Mouse (Mus musculus) macrophage (primary cell): ENCODE measurements around the gene Rtraf. TPM values are rescaled to one million over a fixed set of nuclear protein-coding genes. Genes with fewer than 3 reads are reported as not detected.

Experiments used
- H3K27ac ChIP-seq: fragments of 350-480 bp; formaldehyde crosslinking; 2 replicates; pipeline ENCODE4 v1.9.0; 2021
- H3K36me3 ChIP-seq: fragments of 350-480 bp; formaldehyde crosslinking; 2 replicates; pipeline ENCODE4 v1.9.0; 2021; ENCODE audit errors: inconsistent target
- H3K4me3 ChIP-seq: fragments of 350-480 bp; formaldehyde crosslinking; 2 replicates; pipeline ENCODE4 v1.9.0; 2021; ENCODE audit errors: inconsistent target
- H3K79me2 ChIP-seq: fragments of 350-480 bp; formaldehyde crosslinking; 2 replicates; pipeline ENCODE4 v1.9.0; 2021; ENCODE audit errors: inconsistent target
- WGBS: methylation state at CpG from one replicate; pipeline ENCODE4 v1.1.7; 2026; ENCODE audit warnings: inconsistent platforms; ENCODE audit not compliant: missing documents; 5-methylcytosine and 5-hydroxymethylcytosine counted together
- polyA plus RNA-seq: library from polyadenylated mRNA; stranded (reverse); fragments of 250-400 nt; gene quantifications from 3 replicates; pipeline ENCODE4 v1.2.4, GENCODE M21; 2018; ENCODE audit warnings: inconsistent platforms

Rtraf gene
- polyA plus RNA-seq, 1 experiment from 2014 or later: 202 TPM

DNA sequence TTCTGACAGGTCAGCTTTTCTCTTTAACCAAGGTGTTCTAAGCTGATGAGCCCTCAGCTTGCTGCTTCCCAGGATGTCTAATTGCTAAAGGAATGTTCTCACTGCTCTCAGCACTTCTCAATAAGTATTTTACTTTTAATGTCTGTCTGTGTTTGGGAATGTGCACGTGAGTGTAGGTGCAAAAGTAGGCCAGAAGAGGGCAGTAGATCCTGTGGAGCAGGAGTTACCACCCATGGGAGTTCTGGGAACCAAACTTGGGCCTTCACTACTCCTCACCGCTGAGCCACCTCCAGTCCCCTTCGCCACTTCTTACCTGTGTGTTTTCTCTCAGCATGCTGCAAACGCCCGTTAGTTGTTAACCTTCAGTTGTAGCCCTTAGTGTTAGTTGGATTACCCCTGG lies 47.4 kb downstream of the Rtraf start:
- Histone ChIP-seq H3K79me2 (no peaks in the 10 kb centered on the region), H3K36me3 (no peaks in the 10 kb centered on the region)
- 94% methylated on average over 5 of the region's 5 CpGs for WGBS

DNA sequence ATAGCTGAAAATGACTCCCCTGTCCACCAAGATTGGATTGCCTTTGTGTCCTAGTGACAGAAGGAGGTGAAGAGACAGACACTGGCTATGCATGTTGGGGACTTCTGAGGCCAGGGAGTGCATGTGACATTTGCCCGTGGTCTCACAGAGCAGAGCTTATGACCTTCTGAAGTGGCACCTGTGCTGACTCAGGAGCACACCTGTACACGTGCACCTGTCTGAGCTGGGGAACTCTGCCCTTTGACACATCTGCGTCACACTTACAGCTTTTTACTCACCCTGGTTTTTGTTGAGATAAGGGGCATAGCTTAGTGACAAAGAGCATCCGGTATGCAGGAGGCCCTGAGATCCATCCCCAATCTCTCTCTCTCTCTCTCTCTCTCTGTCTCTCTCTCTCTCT lies 48.1 kb downstream of the Rtraf start:
- Histone ChIP-seq H3K4me3 (no peak overlapping the region), H3K36me3 (no peaks in the 10 kb centered on the region), H3K79me2 (no peaks in the 10 kb centered on the region), H3K27ac (no peak overlapping the region)
- WGBS: 90% methylated on average over 4 of the region's 4 CpGs

More for the DNA sequence above, 47.4 kb downstream of the Rtraf start:
- Histone ChIP-seq H3K27ac (no peak overlapping the region), H3K4me3 (no peak overlapping the region)

DNA sequence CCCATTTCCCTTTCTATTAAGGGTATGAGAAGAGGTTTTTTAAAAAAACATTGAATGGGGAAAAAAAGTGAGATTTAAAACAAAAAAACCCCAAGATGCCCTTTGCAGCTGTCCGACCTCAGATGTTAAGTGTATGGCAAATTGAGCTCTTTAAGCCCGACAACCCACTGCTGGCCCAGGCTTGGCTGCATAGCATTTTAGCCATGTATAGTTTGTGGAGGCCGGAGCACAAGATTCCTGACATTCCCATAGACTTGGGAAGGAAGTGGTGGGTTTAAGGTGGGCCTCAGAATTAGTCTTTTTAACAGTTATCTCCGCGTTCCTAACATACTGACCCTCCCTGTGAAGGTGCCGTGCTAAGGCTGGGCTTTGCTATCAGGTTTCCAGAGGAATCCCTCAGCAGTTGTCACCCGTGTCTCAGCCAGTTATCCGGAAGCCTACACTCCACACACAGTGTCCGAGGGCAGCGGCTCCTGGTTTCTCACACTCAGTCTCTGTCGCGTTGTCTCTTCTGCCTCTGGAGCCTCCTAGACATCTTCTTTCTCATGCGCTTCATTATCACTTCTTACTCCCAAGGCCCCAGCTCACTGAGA lies 49.5 kb downstream of the Rtraf start:
- Histone ChIP-seq H3K79me2 (no peaks in the 10 kb centered on the region), H3K27ac (no peak overlapping the region), H3K4me3 (no peak overlapping the region), H3K36me3 (no peaks in the 10 kb centered on the region)
- WGBS: 94% methylated on average over 13 of the region's 13 CpGs

DNA sequence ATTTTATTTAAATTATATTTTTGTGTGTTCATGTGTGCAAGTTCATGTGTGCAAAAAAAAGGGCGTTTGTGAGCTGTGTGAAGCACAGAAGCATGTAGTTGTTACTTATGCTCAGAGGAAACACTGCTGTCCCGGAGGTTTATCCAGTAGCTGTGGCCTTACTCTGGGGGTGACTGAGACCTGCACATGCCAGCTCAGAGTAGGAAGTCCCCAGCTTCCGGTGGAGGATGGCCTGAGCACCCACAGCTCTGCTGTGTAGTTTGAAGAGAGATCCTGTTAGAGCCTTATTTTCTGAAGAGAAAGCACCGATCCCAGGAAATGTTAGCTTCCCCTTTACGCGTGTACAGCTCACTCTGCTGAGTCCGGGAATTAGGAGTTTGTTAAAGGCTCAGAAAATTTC lies 52.5 kb downstream of the Rtraf start:
- 5% methylated on average over 6 of the region's 7 CpGs for WGBS
- no peaks in the 10 kb centered on the region for H3K36me3 ChIP-seq
- no peak overlapping the region for H3K4me3 ChIP-seq
- peak overlapping the region; percentile 58 for H3K27ac ChIP-seq
- no peaks in the 10 kb centered on the region for H3K79me2 ChIP-seq

DNA sequence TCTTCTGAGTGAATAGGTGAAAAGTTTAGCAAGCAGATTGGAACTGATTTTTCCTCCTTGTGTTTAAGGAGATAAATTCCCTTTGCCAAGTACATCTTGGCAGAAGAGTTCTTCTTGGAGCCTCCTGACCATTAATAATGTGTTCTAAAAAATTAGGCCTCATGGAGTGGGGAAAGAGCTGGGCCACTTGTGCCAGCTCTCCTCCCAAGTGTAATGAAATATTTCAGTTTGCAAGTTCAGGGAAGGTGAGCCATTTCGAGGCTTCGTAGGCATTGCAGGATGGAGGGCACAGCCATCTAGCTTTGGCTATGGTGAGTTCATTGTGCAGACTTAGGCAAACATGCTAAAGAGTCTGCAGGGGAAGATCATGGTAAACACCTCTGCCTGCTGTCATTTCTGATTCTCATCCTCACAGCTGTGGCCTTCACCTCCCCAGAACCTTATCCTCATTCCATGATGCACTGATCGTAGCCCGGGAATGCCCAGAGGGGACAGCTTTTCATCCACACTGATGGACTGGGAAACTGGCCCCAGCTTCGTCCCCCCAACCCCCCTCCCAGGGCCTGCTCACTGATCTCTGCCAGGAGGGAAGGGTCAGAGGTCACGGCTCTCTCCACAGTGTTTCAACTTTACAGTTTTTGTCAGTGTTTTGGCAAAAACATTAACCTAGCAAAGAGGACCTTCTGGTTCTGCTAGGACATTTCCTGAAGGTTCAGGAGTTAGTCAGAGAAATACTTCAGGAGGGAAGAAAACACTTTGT lies 54.0 kb downstream of the Rtraf start:
- Histone ChIP-seq H3K27ac (no peak overlapping the region), H3K79me2 (no peaks in the 10 kb centered on the region), H3K36me3 (no peaks in the 10 kb centered on the region), H3K4me3 (no peak overlapping the region)
- WGBS: 100% methylated on average over 6 of the region's 6 CpGs

DNA sequence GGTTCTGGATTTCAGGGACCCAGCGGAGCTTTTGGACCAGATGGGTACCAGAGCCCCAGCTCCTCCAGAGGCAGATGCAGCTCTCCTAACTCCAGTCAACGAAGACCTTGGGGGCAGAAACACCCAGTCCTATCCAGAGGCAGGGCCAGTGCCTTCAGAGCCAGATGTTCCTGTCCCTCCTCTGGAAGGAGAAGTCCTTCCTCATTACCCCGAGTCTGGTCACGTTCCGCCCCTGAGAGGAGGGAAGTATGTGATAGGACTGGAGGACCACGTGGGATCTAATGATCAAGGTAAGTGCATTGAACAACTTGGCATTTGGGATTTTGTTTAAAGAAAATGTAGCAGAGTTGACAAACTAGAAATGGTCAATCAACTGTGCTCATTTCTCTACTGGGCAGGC lies 55.0 kb downstream of the Rtraf start:
- Histone ChIP-seq H3K27ac (no peak overlapping the region), H3K36me3 (no peaks in the 10 kb centered on the region), H3K79me2 (no peaks in the 10 kb centered on the region), H3K4me3 (no peak overlapping the region)
- 75% methylated on average over 6 of the region's 6 CpGs for WGBS

DNA sequence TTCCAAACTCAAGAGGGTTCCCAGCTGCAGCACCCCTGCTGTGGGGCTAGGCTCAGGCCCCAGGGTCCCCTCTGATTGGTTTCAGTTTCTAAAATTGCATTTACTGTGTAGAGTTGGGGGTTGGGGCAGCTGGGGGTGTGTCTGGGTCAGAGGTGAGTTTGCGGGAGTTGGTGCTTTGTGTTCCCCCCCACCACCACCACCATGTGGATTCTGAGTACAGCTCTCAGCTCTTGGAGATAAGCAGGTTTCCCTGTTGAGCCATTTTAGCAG lies 57.3 kb downstream of the Rtraf start:
- 73% methylated on average over 1 of the region's 1 CpGs for WGBS
- H3K79me2 ChIP-seq: no peaks in the 10 kb centered on the region
- no peak overlapping the region for H3K27ac ChIP-seq
- no peak overlapping the region for H3K4me3 ChIP-seq
- H3K36me3 ChIP-seq: no peaks in the 10 kb centered on the region

DNA sequence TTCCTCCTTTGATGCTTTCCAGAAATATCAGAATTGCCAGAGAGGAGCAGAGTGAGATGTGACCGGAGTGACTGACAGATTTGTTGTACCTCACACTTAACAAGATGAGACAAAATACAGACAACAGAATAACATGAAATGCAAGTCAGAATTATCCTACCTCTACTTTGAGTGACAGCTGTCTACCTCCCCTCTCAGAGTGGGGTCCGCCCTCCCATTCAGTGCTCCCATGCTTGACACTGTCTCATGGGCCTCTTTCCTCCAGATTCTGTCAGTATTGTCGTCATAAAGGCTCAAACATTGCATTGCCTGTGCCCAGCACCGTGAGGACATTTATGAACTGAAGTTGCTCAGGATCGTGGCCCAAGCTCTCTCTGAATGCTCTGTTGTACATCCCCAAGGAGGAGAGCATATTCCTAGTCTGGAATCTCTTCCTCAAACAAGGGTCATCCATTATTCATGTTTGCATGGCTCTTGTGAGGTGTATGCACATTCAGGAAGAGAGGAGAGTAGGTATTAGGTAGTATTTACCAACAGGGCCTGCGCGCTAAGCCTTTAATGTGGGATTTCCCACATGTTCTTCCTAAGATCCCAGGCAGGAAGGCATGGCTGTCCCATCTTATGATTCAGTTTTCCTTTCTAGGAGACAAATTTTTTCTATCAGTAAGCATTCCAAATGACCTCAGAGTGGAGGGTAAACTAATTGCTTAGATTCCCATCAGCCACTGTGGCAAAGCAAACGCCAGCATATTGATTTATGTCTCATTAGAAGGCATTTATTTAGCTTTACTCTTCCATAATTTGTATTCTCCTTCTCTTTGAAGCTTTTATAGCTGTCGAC lies 57.9 kb downstream of the Rtraf start:
- no peaks in the 10 kb centered on the region for H3K79me2 ChIP-seq
- H3K27ac ChIP-seq: no peak overlapping the region
- H3K36me3 ChIP-seq: no peaks in the 10 kb centered on the region
- no peak overlapping the region for H3K4me3 ChIP-seq
- 88% methylated on average over 9 of the region's 9 CpGs for WGBS

DNA sequence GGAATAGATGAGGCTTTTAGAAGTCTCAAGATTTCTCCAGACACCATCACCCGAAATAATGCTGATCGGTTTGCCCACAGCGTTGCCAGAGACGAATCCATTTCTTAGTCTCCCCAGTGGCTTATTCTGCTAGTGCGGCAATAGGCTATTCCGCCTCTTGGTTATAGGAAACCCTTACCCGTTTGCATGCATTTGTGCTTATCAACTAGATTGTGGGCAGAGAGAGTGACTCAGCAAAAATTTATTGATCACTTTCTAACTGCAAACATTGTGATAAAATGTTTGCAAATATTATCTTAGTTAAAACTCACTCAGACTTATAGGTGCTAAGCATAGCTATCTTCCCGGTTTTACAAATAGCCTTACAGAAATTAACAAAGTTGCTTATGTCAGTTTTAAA lies 59.3 kb downstream of the Rtraf start:
- no peak overlapping the region for H3K4me3 ChIP-seq
- no peaks in the 10 kb centered on the region for H3K79me2 ChIP-seq
- WGBS: 88% methylated on average over 8 of the region's 8 CpGs
- H3K27ac ChIP-seq: no peak overlapping the region
- H3K36me3 ChIP-seq: no peaks in the 10 kb centered on the region

DNA sequence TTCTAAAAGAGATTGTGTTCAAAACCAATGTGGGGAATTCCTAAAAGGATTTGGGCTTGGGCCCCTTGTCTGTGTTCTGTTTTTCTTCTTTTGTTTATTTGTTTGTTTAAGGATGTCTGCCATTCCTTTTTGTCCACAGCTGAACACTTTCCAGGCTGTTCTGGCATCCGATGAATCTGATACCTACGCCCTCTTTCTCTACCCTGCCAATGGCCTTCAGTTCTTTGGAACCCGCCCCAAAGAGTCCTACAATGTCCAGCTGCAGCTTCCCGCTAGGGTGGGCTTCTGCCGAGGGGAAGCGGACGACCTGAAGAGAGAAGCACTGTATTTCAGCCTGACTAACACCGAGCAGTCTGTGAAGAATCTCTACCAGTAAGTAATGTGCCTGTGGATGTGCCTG lies 60.1 kb downstream of the Rtraf start:
- no peaks in the 10 kb centered on the region for H3K36me3 ChIP-seq
- H3K27ac ChIP-seq: no peak overlapping the region
- no peak overlapping the region for H3K4me3 ChIP-seq
- WGBS: 79% methylated on average over 8 of the region's 8 CpGs
- no peaks in the 10 kb centered on the region for H3K79me2 ChIP-seq

DNA sequence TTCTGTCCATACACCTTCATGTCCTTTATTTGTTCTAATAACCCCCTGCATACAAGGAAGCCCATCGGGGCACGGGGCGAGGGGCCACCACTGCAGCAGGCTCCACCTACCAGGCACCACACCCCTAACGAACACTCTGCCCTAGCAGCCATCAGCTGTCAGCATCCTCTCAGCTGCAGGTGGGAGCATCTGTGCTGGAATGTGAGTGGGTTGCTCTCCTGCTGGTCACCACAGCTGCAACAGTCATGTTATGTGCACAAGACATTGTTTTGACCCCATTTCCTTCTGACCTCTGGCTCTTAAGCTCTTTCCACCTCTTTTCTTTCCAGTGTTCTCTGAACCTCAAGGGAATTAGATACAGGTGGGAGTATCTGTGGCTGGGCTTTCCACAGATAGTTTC lies 61.6 kb downstream of the Rtraf start:
- Histone ChIP-seq H3K27ac (no peak overlapping the region), H3K36me3 (no peaks in the 10 kb centered on the region), H3K79me2 (no peaks in the 10 kb centered on the region), H3K4me3 (no peak overlapping the region)
- 92% methylated on average over 4 of the region's 4 CpGs for WGBS

Other genes with a start within 250 kb of the Rtraf start
- gene Gm2237, start 238.7 kb downstream of the Rtraf start, polyA plus RNA-seq: not detected in 3 replicates
- gene Gm5458, start 221.2 kb downstream of the Rtraf start, polyA plus RNA-seq: not detected in 3 replicates
- gene Nid2, start 72.6 kb downstream of the Rtraf start, polyA plus RNA-seq: 0.21 to 3.1 TPM (median 0.24 TPM) in 3 replicates
- gene Gng2, start 153.8 kb upstream of the Rtraf start, polyA plus RNA-seq: 134 to 216 TPM (median 195 TPM) in 3 replicates